In genomic region chr13:46838551-46838950, GRCm38 (mm10) we compare ENCODE assay signal across 9 mouse cellular contexts.
A peak's percentile ranks its signal among the peaks of the same experiment; 100 is the strongest.
DNase-seq lines count a peak whose midpoint lies in the region; ATAC-seq and TF ChIP-seq lines count a peak whose summit lies in the region.
"Had no signal": no experiment of that assay in that cellular context is flagged by ENCODE, and none has a peak within 500 bp of the region (broad histone marks: within the 10 kb centered on the region; RNA-seq: fewer than 3 reads in every experiment).

No protein-coding gene starts in this region.

- no peaks in the 10 kb centered on the region for H3K36me3 ChIP-seq in kidney, postnatal 0 days (ENCODE audit: insufficient read depth, low read length)
- H3K36me3 ChIP-seq in kidney, embryonic 16.5 days (ENCODE audit: insufficient read depth, low read length): no peaks in the 10 kb centered on the region
- H3K36me3 ChIP-seq in midbrain, embryonic 13.5 days: no peaks in the 10 kb centered on the region

- no peaks in the 10 kb centered on the region for H3K9me3 ChIP-seq in kidney, postnatal 0 days (replicated peaks; ENCODE audit: low read length)
- no peaks in the 10 kb centered on the region for H3K9me3 ChIP-seq in kidney, embryonic 16.5 days (ENCODE audit: low read length)
- no peaks in the 10 kb centered on the region for H3K9me3 ChIP-seq in midbrain, embryonic 13.5 days
- H3K9me3 ChIP-seq: limb, embryonic 13.5 days had no signal

- ATAC-seq in kidney, postnatal 0 days (replicated peaks; ENCODE audit: low FRiP score, low read depth): no peak
- ATAC-seq in kidney, embryonic 16.5 days (ENCODE audit: low FRiP score, low TSS enrichment): no peak
- no peak for ATAC-seq in midbrain, embryonic 13.5 days

- H3K9ac ChIP-seq in kidney, postnatal 0 days (ENCODE audit: low read depth, low read length): no peak overlapping the region
- H3K9ac ChIP-seq in kidney, embryonic 16.5 days (replicated peaks; ENCODE audit: low read length): no peak overlapping the region
- no peak overlapping the region for H3K9ac ChIP-seq in midbrain, embryonic 13.5 days (replicated peaks)
- H3K9ac ChIP-seq: limb, embryonic 13.5 days had no signal

- no peak overlapping the region for H3K4me3 ChIP-seq in kidney, postnatal 0 days (replicated peaks; ENCODE audit: low read depth, low read length)
- no peak overlapping the region for H3K4me3 ChIP-seq in kidney, embryonic 16.5 days (ENCODE audit: low read length)
- no peak overlapping the region for H3K4me3 ChIP-seq in midbrain, embryonic 13.5 days (replicated peaks)
- H3K4me3 ChIP-seq: limb, embryonic 13.5 days had no signal

- no peaks in the 10 kb centered on the region for H3K4me1 ChIP-seq in kidney, postnatal 0 days (replicated peaks; ENCODE audit: insufficient read depth, low read length)
- H3K4me1 ChIP-seq in kidney, embryonic 16.5 days (ENCODE audit: insufficient read depth, low read length): no peaks in the 10 kb centered on the region
- H3K4me1 ChIP-seq in midbrain, embryonic 13.5 days (replicated peaks): peaks cover 12% of the 10 kb centered on the region

- H3K4me2 ChIP-seq in kidney, postnatal 0 days (ENCODE audit: low read length): no peak overlapping the region
- no peak overlapping the region for H3K4me2 ChIP-seq in kidney, embryonic 16.5 days (replicated peaks; ENCODE audit: low read depth, low read length)
- H3K4me2 ChIP-seq in midbrain, embryonic 13.5 days (replicated peaks): no peak overlapping the region
- H3K4me2 ChIP-seq: limb, embryonic 13.5 days had no signal

- peak; percentile 75 for TF ChIP-seq CTCF in kidney, postnatal 0 days (IDR thresholded peaks at IDR 0.05; ENCODE audit: low read depth)

- no peak overlapping the region for H3K27ac ChIP-seq in kidney, postnatal 0 days
- no peak overlapping the region for H3K27ac ChIP-seq in kidney, embryonic 16.5 days (ENCODE audit: low read length)
- no peak overlapping the region for H3K27ac ChIP-seq in midbrain, embryonic 13.5 days
- H3K27ac ChIP-seq: limb, embryonic 13.5 days had no signal

- peak; percentile 58 for DNase-seq in kidney, postnatal 0 days (ENCODE audit: low spot score)
- peak; percentile 27 for DNase-seq in CD4-positive helper T cell, adult 2 months (ENCODE audit: low read depth, low spot score)
- peak; percentile 33 for DNase-seq in ES-CJ7 (ENCODE audit: low read depth, low spot score)
- peak; percentile 60 for DNase-seq in embryo, embryonic 10.5 days (ENCODE audit: low spot score)
- peak; percentile 50 for DNase-seq in mesoderm, embryonic 11.5 days (ENCODE audit: low read depth, low spot score)
- no peak for DNase-seq in spleen, postnatal 4 days (ENCODE audit: low spot score in 2 of 2)

- WGBS in kidney, postnatal 0 days: 57% methylated on average over 2 of the region's 2 CpGs
- 59% methylated on average over 2 of the region's 2 CpGs for WGBS in kidney, embryonic 16.5 days
- WGBS in midbrain, embryonic 13.5 days: 74% methylated on average over 2 of the region's 2 CpGs

- H3K27me3 ChIP-seq in kidney, postnatal 0 days (ENCODE audit: insufficient read depth, low read length): no peaks in the 10 kb centered on the region
- H3K27me3 ChIP-seq in kidney, embryonic 16.5 days (ENCODE audit: insufficient read depth, low read length): no peaks in the 10 kb centered on the region
- no peaks in the 10 kb centered on the region for H3K27me3 ChIP-seq in midbrain, embryonic 13.5 days
- H3K27me3 ChIP-seq: limb, embryonic 13.5 days had no signal

Comparison
In these comparisons a context has a peak if more than half of its experiments do, and no peak if none do; other contexts are left out.
1. DNase-seq: peak in kidney, postnatal 0 days (single experiment), CD4-positive helper T cell, adult 2 months (single experiment), ES-CJ7 (single experiment), embryo, embryonic 10.5 days (single experiment) and mesoderm, embryonic 11.5 days (single experiment); none in spleen, postnatal 4 days (0 of 2).